Mouse (Mus musculus): ENCODE measurements around the gene Zfp97.
"Not testable (repeated sequence)": the region's sequence is repeated elsewhere in the genome, so short reads cannot be mapped to it uniquely, and the experiment has no call there.

DNA sequence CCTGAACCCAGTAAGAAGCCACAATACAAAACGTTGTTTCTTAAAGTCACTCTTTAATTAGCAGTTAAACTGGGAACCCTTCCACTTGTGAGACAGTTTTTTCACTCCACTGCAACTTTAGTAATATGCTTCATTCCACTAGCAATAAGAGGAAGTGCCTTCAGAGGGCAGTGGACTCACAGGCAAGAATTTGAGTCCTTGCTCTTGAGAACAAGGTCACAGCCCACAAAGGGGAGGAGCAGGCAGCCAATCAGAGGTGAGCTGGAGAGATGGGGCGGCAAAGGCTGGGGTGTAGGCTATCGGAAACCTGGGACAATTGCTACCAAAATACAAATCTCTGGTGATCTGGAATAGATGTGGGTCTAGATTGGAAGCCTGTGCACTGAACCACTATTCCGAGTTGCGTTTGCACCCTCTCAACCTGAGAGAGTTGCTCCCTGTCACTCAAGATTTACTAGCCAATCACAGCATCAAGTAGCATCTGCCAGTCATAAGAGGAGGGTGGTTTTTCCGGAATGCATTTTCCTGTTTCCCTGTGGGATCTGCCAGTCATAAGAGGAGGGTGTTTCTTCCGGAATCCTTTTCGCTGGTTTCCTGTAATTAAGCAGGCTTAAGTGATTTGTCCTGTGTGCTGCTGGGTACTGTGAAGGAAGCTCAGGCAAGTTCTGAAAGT lies at the start of gene Zfp97:
- TF ChIP-seq CTCF, EP300 (IDR thresholded peaks at IDR 0.05): not testable (repeated sequence)
